Mouse (Mus musculus) induced T-regulatory cell, adult 2 months (primary cell): ENCODE measurements around the gene Gm37240.

Experiments
- DNase-seq: peaks from one replicate; pipeline ENCODE4 v3.0.0-alpha.2; 2012; ENCODE audit warnings: low read depth

Gm37240 gene

DNA sequence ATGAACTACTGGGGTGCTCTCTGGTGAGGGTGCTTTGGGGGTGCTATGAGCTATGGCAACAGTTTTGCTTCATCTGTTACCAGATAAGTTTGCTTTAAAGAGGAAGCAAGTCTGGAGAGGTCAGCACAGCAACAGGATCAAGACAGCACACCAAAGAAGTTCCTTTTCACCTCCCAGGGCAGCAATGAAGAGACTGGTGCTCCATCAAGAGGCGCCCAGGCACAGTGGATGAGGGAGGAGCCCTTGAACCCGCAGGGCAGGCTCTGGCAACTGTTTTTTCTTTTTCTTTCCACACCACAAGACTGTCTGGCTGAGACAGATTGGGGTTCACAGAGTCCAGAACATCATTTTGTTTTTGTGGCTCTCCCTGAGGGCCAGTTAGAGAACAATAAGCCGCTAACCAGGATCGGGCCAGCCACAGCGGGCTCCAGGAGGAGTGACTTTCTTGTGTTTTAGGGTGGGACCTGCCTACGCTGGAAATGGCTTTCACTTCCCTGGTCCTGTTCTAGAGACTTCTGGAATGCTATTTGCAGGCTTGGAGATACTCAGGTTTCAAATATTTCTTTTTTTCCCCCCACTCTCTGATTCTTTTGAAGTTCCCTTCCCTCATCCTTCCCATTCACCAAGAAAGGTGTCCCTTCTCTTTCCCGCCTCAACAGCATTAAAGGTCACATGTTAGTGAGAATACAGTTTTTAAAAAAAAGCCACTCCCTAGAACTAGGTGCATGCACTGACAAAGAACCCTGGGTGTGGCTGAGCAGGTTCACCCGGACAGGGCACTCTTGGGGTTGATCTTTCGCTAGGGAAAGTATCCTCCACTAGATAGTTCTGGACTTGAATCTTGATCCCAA lies 1241.9 kb downstream of the Gm37240 start:
- no peak for DNase-seq

DNA sequence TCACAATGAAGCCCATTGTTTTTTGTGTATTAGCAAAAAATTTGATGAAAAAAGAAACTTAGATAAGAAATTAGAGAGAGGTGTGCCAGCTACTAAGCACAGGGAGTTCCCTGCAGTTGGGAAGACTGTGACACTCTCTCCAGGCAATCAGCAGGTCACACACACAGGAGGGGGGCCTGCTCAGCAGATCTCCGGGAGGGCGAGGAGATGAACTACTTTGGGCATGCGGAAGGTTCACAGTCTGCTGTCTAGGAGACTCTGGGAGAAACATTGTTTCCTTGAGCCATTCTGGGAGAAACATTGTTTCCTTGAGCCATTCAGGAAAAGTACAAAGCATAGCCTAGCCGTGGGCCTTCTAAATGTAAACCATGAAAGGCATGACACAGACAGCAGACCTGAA lies 1244.4 kb downstream of the Gm37240 start:
- DNase-seq = no peak

DNA sequence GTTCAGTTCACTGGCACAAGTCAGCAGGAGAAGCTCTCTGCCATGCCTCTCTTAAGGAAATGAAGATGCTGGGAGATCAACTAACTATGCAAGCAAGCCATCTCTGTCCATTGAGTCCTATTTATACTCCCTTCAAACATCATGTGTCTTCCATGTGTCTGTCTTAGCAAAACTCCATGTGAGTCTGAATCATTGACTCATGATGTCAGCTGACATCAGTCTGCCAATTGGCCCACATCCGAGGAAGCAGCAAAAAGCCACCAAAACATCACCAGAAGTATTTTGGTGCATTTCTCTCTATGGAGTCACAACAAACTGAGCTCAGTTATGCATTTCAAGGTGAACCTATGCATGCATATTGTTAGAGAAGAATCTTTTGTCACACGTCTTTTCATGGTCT lies 1245.9 kb downstream of the Gm37240 start:
- DNase-seq = no peak

DNA sequence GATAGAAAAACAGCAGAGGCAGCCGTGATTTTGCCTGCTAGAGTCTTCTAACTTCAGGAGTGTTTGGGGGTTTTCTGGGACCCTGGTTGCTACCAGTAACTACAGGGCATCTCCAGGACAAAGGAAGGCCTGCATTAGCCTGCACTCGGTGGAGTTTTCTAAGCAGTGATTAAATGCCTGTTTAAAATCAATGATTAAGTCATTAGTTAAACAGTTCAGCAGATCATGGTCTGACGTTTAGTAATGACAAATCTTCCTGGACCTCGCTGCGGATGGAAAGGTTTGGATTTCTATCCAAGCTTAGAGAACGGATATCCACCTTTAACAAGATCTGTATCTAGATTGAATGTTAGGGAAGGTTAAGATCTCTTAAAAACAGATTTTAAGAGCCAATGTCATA lies 1246.8 kb downstream of the Gm37240 start:
- DNase-seq = no peak

DNA sequence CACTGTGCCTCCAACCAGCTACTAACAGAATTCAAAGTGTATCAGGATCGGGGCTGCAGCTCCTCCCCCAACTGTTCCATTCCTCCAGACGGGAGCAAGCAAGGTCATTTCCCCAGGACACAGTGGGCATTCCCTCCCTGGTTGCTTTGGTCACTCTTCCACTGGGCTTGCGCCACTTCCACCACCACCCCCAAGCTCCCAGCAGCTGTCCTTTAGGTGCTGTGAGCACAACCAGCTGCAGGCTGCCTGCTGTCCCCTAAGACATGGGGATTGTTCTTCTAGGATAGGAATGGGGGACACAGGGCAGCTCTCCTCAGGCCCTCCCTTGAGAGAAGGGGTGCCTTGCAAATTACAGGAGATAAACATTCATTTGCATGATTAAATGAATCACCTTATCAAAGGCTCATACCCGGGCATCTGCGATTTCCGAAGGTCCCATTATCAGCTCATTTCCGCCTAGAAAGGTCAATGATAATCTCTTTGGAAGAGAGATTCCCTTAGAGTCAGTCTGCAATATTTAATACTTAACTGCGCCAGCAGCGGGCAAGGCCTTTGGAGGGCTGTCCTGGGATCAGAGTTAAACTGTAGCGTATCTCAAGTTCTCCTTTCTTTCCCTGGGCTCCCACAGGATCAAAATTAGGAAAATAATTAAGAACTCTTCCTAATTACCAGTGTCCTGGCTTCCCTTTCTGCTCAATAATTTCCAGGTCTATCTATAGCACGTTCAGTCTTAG lies 1247.4 kb downstream of the Gm37240 start:
- DNase-seq = no peak

DNA sequence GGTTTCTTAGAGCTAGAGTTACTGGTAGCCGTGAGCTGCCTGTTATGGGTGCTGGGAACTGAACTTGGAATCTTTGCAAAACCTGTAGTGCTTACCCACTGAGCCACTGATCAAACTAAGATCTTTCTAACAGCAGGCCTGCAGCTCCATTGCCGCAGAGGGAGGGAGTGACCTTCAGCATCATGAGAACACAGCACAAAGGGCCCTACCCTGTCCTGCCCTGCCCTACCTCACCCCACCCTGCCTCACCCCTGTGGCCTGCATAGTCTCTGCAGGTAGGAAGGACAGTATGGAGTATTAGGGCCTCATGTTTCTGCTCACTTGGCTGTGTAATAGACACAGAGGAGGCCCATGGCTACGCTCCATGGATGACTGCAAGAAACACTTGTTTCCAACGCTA lies 1248.5 kb downstream of the Gm37240 start:
- DNase-seq = no peak

DNA sequence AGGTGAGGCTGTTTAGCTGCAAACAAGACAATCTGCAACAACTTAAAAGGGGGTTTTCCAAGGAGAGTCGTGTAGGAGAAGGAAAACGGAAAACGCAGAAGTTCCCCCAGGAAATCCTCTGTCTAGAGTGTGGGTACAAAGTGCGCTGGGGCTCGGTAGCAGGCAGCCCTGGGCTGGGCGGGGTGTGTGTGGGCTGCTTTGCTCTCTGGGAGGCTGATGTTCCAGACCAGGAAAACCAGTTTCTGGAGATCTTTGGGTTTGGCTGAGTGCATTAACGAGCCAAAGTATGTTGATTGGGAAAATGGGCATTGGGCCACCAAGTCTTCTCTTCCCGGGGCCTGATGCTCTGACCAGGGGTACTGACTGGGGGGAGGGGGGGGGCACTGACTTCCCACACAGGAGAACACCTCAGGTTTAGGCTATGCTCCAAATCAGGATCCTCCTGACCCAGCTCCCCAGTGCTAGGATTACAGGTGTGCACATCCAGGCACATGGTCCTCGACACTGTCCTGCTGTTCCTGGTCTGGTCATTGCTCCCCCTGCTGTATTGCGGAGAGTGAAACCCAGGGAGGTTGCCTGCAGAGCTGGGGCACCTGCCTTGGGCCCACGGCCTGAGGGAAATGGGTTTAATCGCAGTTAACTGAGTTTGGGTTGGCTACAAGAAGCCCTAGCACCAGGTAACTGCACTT lies 1249.3 kb downstream of the Gm37240 start:
- DNase-seq = no peak

DNA sequence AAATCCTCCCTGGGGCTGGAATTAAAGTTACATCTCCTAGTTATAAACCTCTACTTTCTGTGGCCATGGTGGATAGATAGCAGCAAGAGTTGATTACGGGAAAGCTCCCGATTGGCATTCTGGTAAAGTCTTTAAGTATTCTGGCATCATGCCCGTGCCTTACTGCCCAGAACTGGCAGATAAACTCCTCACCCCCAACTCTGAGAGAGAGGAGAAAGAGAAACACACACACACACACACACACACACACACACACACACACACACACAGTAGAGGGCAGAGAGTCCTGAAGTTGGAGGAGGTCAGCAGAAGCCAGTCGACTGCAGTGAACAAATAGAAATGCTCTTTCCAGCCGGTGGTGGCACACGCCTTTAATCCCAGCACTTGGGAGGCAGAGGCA lies 1250.2 kb downstream of the Gm37240 start:
- no peak for DNase-seq

DNA sequence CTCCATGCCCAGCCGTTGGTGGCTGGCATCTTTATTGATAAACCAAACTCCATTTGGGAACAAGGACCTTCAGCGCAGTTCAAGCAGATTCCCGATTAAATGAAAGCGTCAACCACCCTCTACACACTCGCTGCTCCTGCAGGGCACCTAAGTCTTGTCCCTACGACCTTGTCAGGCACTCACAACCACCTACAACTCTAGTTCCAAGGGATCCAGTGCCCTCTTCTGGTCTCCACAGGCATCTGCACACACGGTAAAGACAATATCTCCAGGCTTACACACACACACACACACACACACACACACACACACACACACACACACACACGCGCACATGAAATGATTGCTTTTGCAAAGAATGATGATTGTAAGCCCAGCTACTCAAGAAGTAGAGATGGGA lies 1255.7 kb downstream of the Gm37240 start:
- DNase-seq = no peak

DNA sequence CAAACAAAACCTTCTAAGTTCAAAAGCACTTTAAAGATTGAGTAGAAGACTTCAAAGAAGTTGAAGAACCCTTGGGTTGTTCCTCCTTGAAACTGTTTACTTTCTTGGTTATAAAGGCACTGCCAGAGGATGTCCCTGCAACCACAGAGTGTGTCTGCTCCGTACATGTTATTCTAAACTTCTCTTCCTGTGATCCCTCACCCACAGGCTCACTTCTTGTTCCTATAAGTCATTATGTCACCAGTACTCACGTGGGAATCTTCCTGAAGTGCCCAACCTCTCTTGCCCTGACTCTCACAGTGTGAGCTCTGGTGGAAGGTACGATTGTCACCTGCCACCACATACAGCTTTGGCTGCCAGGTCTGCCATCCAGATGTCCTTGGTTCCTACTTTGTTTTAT lies 1265.3 kb downstream of the Gm37240 start:
- DNase-seq = peak; percentile 21

DNA sequence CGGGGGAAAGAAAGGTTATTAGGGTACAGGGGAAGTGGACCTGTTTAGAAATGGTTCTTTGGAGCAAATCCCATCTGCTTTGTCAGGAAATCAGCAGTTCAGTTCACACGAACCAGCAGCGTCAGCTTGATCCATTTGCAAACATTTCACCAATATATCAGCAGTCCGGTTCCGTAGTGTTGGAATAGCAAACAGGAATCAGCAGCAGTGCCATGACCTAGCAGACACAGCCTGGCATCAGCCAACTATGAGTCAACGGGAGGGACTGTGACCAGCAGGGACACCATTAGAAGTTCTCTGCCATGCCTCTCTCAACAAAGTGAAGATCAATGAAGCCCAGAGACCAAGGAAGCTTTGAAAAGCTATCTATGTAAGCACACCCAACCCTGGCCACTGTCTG lies 1267.6 kb downstream of the Gm37240 start:
- DNase-seq = no peak

DNA sequence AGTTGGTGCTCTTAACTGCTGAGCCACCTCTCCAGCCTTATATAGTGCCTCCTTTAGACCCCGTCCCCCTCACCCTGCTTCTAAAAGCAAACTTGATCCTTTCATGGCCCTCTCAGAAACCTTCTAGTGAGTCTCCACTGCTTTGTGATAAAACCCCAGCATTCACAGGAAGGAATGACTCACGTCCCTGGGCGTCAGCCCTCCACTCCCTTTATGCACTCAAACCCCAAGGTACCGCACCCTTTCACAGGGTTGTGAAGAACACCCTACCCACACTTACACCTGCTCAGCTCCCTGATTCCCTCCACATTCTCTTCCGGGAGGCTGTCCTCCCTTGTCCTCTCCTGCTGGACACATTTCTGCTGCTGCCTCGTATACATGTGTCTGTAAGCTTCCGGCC lies 1268.3 kb downstream of the Gm37240 start:
- DNase-seq = no peak

DNA sequence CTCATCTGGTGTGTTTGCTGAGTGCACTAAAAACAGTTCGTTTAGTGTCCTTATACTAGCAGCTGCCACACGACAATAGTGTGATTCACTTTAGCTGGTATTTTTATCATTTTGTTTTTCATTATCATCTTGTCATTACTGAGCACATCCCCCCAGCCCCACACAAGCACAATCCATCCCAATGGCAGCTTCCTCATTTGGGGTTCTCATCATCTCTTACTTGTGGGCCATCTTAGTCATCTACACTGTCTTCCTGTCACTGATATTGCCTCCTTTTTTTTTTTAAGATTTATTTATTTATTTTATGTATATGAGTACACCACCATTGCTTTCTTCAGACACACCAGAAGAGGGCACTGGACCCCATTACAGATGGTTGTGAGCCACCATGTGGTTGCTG lies 1268.7 kb downstream of the Gm37240 start:
- DNase-seq = no peak

DNA sequence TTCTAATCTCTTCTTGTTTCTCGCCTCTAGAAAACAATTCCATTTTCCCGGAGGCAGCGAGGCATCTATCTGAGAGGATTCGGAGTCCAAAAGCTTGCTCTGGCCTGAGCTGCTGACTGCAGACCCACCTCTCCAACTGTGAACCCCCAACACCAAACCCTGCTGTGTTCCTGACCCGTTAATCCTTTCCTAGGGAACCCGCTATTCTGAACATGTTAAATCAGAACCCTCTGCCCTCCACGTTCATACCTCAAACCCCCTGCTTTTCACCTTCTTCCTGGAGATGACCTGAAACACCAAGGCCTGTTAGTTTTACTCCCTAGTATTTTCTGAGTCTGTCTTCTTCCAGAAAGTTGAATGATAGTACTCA lies 1271.5 kb downstream of the Gm37240 start:
- DNase-seq = no peak

DNA sequence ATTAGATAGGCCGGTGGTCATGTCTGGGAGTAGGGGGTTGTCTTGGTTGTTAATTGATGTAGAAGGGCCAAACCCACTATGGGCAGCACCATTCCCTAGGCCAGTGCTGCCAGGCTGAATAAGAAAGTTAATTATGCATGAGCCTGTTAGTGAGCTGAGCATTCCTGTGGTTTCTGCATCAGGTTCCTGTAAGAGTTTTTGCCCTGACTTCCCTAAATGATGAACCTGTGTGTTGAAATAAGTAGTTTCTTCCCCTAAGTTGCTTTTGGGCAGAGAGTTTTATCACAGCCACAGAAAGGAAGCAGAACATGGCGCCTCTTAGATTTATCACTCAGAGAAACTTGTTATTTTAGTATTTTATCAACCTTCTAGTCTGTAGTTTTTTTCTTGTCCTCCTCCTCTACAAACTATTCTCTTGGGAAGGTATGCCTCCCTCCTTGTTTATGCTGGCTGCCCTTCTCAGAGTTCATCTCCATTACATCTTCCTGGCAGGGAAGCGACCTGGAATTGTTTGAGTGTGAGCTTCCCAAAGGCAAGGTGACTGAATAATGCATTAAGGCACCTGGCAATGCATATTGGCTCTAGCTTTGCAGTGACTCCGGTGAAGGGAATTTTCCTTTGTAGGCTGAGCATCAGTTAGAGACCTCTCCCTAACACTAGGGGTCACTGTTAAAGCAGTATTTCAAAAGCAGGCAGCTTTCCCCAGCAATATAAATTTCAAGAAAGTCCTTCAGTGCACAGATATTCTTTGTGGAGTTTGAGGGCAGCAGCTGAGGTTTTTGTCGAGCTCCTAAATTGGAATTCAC lies 1272.1 kb downstream of the Gm37240 start:
- DNase-seq = peak; percentile 74

DNA sequence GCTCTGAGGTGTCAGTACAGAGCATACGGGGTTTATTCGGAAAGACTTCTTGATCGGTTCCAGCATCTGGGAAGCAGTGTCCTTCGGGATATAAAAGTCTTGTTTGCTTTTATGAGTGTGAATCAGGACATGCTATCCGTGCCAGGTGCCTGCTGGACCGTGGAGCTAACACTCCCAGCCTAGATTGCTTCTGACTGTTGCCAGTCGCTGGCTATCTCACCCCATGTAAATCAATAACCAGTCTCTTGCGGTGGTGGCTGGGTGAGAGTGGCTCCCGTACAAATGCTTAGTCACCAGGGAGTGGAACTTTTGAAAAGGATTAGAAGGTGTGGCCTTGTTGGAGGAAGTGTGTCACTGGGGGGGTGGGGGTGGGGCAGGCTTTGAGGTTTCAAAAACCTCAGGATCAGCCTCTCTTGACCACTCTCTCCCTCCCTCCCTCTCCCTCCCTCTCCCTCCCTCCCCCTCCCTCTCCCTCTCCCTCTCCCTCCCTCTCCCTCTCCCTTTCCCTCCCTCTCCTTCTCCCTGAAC lies 1277.1 kb downstream of the Gm37240 start:
- no peak for DNase-seq

DNA sequence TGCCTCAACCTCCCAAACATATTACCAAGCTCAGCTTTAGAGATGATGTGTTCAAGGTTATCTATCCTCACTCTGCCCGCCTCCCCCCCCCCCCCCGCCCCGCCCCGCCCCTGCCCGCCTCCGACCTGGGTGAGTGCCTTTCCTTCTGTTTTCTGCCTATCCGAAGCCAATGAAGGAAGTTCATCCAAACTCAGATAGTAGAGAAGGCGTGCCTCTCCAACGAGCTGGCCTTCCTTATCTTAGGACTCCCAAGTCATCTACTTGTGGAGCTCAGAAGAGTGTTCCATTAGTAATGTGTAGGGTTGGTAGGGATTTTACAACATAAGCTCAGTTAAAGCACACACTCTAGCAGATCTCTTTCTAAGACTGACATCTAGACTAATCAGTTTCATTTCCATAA lies 1284.1 kb downstream of the Gm37240 start:
- DNase-seq = no peak

DNA sequence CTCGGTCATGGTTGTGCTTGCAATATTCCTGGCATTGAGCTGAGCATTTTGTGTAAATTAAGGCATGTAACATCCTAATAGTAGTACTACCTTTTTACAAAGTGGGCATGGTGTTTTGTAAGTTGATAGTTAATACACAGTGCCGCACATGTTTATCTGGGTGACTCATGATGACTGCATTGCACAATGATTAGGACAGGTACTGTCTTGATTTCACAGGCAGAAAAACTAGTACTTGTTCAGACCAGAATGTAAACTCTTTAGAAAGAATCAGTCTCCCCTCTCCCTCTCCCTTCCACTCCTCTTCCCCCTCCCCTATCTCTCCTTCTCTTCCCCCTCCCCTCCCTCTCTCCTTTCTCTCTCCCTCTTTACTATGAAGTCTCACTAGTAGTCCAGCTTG lies 1284.6 kb downstream of the Gm37240 start:
- DNase-seq = no peak

DNA sequence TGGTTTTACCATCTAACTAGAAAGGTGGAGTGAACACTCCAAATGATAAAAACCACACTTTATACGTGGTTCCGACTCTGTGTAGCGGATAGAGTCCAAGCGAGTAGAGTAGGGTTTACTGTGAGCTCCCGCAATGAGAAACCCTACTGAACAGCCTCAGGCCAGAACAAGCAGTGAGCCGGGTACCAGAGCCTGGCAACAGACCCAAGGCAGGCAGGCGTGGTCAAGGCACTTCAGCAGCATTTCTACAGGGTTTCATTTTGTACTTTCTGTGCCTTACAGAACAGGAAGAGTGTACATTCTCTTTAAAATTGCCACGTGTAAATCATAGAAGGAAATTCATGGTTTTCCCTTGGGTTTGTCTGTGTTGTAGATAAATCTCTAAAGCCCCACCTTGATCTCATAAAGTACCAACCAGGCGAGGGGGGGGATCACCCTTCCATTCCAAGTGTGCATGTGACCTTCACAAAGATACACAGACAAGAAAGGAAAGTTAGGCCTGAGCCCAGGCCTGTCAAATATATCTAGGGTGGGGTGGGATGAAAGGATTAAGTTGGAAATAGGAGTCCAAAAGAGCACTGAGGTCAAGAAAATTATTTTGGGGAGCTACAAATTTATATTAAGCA lies 1285.3 kb downstream of the Gm37240 start:
- no peak for DNase-seq

DNA sequence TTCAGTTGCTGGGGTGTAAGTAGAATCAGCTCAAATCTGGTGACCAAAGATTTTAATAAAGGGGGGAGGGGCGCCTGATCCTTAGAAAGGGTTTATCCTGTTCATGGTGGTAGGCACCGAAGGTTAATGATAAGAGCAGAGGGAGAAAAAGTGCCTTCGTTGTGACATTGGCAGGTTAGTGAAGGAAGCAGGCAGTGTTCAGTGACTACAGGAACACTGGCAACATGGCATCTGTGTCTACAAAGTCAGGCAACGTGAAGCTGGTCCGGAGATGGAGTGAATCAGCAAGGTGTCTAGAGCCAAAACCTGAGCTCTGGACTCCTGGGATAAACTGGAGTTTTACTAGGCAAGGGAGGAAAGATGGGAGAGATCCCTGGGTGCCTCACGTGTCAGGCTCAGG lies 1288.6 kb downstream of the Gm37240 start:
- no peak for DNase-seq

DNA sequence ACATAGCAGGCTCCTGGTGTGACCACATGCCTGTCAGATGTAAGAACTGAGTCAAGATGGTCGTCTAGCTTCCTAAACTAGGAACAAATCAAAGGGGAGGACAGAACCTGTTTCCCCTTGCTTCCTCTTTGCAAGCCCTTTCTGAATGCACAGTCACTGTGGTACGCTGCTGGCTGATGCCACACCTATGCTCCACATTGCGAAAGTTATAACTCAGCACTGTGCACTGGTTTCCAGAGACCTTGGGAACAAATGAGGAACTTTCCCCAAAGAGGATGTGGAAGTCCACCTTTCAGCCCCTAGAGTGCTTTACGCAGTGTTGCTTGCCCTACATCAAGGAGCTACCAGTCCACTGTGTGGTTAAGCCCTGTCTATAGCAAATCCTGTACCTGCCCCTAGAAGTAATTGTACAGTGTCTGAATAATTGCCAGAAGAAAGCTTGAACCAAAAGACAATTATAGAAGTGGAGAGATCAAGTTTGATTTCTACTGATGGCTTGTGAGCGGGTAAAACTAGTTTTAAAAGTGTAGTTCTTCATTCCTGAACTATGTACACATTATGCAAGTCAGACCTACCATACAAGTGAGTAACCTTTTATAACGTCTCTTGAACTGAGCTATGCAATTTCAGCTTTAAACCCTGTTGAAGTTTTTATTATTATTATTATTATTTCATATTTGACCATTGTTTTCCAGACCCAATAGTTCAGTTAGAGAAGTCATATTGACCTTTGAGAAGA lies 1289.2 kb downstream of the Gm37240 start:
- no peak for DNase-seq
